9 mouse cellular contexts compared by ENCODE assay signal in genomic region chr8:104654984-104655383, GRCm38 (mm10). TPM values are rescaled to one million over a fixed set of nuclear protein-coding genes. Genes with fewer than 3 reads are reported as not detected.
DNase-seq lines count a peak whose midpoint lies in the region; ATAC-seq and TF ChIP-seq lines count a peak whose summit lies in the region.
"Had no signal": no experiment of that assay in that cellular context is flagged by ENCODE, and none has a peak within 500 bp of the region (broad histone marks: within the 10 kb centered on the region; RNA-seq: fewer than 3 reads in every experiment).

No protein-coding gene starts in this region.

- no peak overlapping the region for H3K4me2 ChIP-seq in limb, embryonic 12.5 days
- no peak overlapping the region for H3K4me2 ChIP-seq in midbrain, postnatal 0 days (ENCODE audit: low read depth, low read length, poor library complexity, severe bottlenecking)
- H3K4me2 ChIP-seq in stomach, embryonic 14.5 days (replicated peaks; ENCODE audit: low read depth, low read length), result no peak overlapping the region
- H3K4me2 ChIP-seq: embryonic facial prominence, embryonic 15.5 days had no signal

- no peaks in the 10 kb centered on the region for H3K9me3 ChIP-seq in limb, embryonic 12.5 days
- no peaks in the 10 kb centered on the region for H3K9me3 ChIP-seq in midbrain, postnatal 0 days (ENCODE audit: low read length)
- no peaks in the 10 kb centered on the region for H3K9me3 ChIP-seq in stomach, embryonic 14.5 days (ENCODE audit: control insufficient read depth, low read depth, low read length)
- H3K9me3 ChIP-seq: embryonic facial prominence, embryonic 15.5 days had no signal

- H3K4me3 ChIP-seq in limb, embryonic 12.5 days (replicated peaks), result no peak overlapping the region
- H3K4me3 ChIP-seq in midbrain, postnatal 0 days (ENCODE audit: low read depth, low read length), result no peak overlapping the region
- no peak overlapping the region for H3K4me3 ChIP-seq in stomach, embryonic 14.5 days (ENCODE audit: low read depth, low read length)
- H3K4me3 ChIP-seq: embryonic facial prominence, embryonic 15.5 days had no signal

- peak; percentile 71; the same call in 1 of the 2 replicates for ATAC-seq in limb, embryonic 12.5 days (ENCODE audit: insufficient number of reproducible peaks, insufficient read depth, low FRiP score, low TSS enrichment, low read depth)
- ATAC-seq in midbrain, postnatal 0 days (ENCODE audit: low FRiP score), result peak; percentile 93
- ATAC-seq in stomach, embryonic 14.5 days (ENCODE audit: insufficient number of reproducible peaks, insufficient read depth, low FRiP score, low read depth), result 0 out of 2 replicates have a peak, but pooled peaks have one; percentile 65

- DNase-seq in urinary bladder, postnatal 14 days (ENCODE audit: low spot score), result peak; percentile 77
- no peak for DNase-seq in urinary bladder, postnatal 10 days (ENCODE audit: low spot score)
- DNase-seq in cerebellum, postnatal 36 days, result peak; percentile 68 to 83
- peak; percentile 54 for DNase-seq in gastrocnemius, postnatal 10 days
- peak; percentile 82 for DNase-seq in kidney, adult 8-10 months
- DNase-seq in midbrain, postnatal 0 days (ENCODE audit: low spot score), result peak; percentile 95

- no peaks in the 10 kb centered on the region for H3K36me3 ChIP-seq in limb, embryonic 12.5 days
- H3K36me3 ChIP-seq in midbrain, postnatal 0 days (ENCODE audit: insufficient read depth, low read length), result no peaks in the 10 kb centered on the region
- no peaks in the 10 kb centered on the region for H3K36me3 ChIP-seq in stomach, embryonic 14.5 days (ENCODE audit: control insufficient read depth, insufficient read depth, low read length)
- H3K36me3 ChIP-seq: embryonic facial prominence, embryonic 15.5 days had no signal

- H3K4me1 ChIP-seq in limb, embryonic 12.5 days (replicated peaks), result no peaks in the 10 kb centered on the region
- H3K4me1 ChIP-seq in midbrain, postnatal 0 days (ENCODE audit: insufficient read depth, low read length), result no peaks in the 10 kb centered on the region
- no peaks in the 10 kb centered on the region for H3K4me1 ChIP-seq in stomach, embryonic 14.5 days (ENCODE audit: control insufficient read depth, insufficient read depth, low read length)
- H3K4me1 ChIP-seq: embryonic facial prominence, embryonic 15.5 days had no signal

- TF ChIP-seq CTCF in midbrain, postnatal 0 days (IDR thresholded peaks at IDR 0.05), result peak; percentile 99

- no peaks in the 10 kb centered on the region for H3K27me3 ChIP-seq in limb, embryonic 12.5 days
- no peaks in the 10 kb centered on the region for H3K27me3 ChIP-seq in midbrain, postnatal 0 days (ENCODE audit: insufficient read depth, low read length)
- H3K27me3 ChIP-seq in stomach, embryonic 14.5 days (ENCODE audit: control insufficient read depth, insufficient read depth, low read length), result no peaks in the 10 kb centered on the region
- H3K27me3 ChIP-seq: embryonic facial prominence, embryonic 15.5 days had no signal

- no peak overlapping the region for H3K27ac ChIP-seq in limb, embryonic 12.5 days
- no peak overlapping the region for H3K27ac ChIP-seq in midbrain, postnatal 0 days (ENCODE audit: low read depth, low read length)
- no peak overlapping the region for H3K27ac ChIP-seq in stomach, embryonic 14.5 days (ENCODE audit: low read length)
- H3K27ac ChIP-seq: embryonic facial prominence, embryonic 15.5 days had no signal

- WGBS in limb, embryonic 12.5 days, result 4% methylated on average over 3 of the region's 3 CpGs
- WGBS in midbrain, postnatal 0 days, result under 1% methylated on average over 3 of the region's 3 CpGs
- 3% methylated on average over 3 of the region's 3 CpGs for WGBS in stomach, embryonic 14.5 days

- no peak overlapping the region for H3K9ac ChIP-seq in limb, embryonic 12.5 days (replicated peaks)
- H3K9ac ChIP-seq in midbrain, postnatal 0 days (replicated peaks; ENCODE audit: low read length, poor library complexity, severe bottlenecking), result no peak overlapping the region
- H3K9ac ChIP-seq in stomach, embryonic 14.5 days (replicated peaks; ENCODE audit: low read depth, low read length), result no peak overlapping the region
- H3K9ac ChIP-seq: embryonic facial prominence, embryonic 15.5 days had no signal

RNA-seq across cellular contexts. Expression of gene Ciao2b, which starts 13.2 kb away (rescaled TPM):
- total RNA-seq in gastrocnemius, postnatal 10 days (2021), result 10 to 100 TPM; 38.3 to 48.5 TPM
- 88.6 and 90.2 TPM in 2 replicates for polyA plus RNA-seq in limb, embryonic 12.5 days (2016; fragmentation: Nextera tagmentation; extraction: Ambion mirVana)
- total RNA-seq in midbrain, postnatal 0 days (2014; rRNA removed), result 60.6 and 84.0 TPM in 2 replicates
- polyA plus RNA-seq in midbrain, postnatal 0 days (2015; fragmentation: Nextera tagmentation; extraction: Ambion mirVana), result 108 and 113 TPM in 2 replicates
- polyA plus RNA-seq in stomach, embryonic 14.5 days (2014; fragmentation: Nextera tagmentation; extraction: Ambion mirVana), result 89.7 and 94.1 TPM in 2 replicates

RNA-seq across cellular contexts. Expression of gene Rrad, which starts 23.9 kb away (rescaled TPM):
- 10 to 100 TPM; 17.0 to 34.2 TPM for total RNA-seq in gastrocnemius, postnatal 10 days (2021)
- 10.4 and 11.2 TPM in 2 replicates for polyA plus RNA-seq in limb, embryonic 12.5 days (2016; fragmentation: Nextera tagmentation; extraction: Ambion mirVana)
- 3.0 and 3.5 TPM in 2 replicates for total RNA-seq in midbrain, postnatal 0 days (2014; rRNA removed)
- 3.3 and 3.4 TPM in 2 replicates for polyA plus RNA-seq in midbrain, postnatal 0 days (2015; fragmentation: Nextera tagmentation; extraction: Ambion mirVana)
- 7.9 and 8.2 TPM in 2 replicates for polyA plus RNA-seq in stomach, embryonic 14.5 days (2014; fragmentation: Nextera tagmentation; extraction: Ambion mirVana)

RNA-seq across cellular contexts. Expression of gene Cdh16, which starts 30.8 kb away (rescaled TPM):
- under 1 TPM; 0.54 to 0.63 TPM for total RNA-seq in gastrocnemius, postnatal 10 days (2021)
- not detected in 2 replicates for polyA plus RNA-seq in limb, embryonic 12.5 days (2016; fragmentation: Nextera tagmentation; extraction: Ambion mirVana)
- not detected in 2 replicates for total RNA-seq in midbrain, postnatal 0 days (2014; rRNA removed)
- polyA plus RNA-seq in midbrain, postnatal 0 days (2015; fragmentation: Nextera tagmentation; extraction: Ambion mirVana), result not detected in 2 replicates
- polyA plus RNA-seq in stomach, embryonic 14.5 days (2014; fragmentation: Nextera tagmentation; extraction: Ambion mirVana), result 4.9 and 6.0 TPM in 2 replicates
